Mouse (Mus musculus) adrenal gland (tissue): ENCODE measurements around the gene Glb1.
"Not testable (repeated sequence)": the region's sequence is repeated elsewhere in the genome, so short reads cannot be mapped to it uniquely, and the experiment has no call there.

Source experiments
- intact Hi-C: fragments of 180-260 bp; cut with DNase I; formaldehyde crosslinking; loops from one replicate; pipeline ENCODE4 v1.15.1; 2025
- long read RNA-seq, 2 experiments: library from polyadenylated mRNA; unstranded; transcript quantifications; one replicate each; pipeline ENCODE4 v2.0.0; 2020; ENCODE audit warnings: borderline replicate concordance in 1 of 2; ENCODE audit not compliant: insufficient replicate concordance in 1 of 2

The Glb1 gene
- long read RNA-seq, experiment 1, transcript Glb1-201 (16 exons, 2,396 nt), result major isoform, 26 of 32 reads
- long read RNA-seq, experiment 1, partial matches to known transcripts, result 3 of 32 reads
- long read RNA-seq, experiment 1, other reads (novel, unspliced or antisense), result 3 of 32 reads
- long read RNA-seq, experiment 2, transcript Glb1-201 (16 exons, 2,396 nt), result major isoform, 40 of 48 reads
- long read RNA-seq, experiment 2, partial matches to known transcripts, result 4 of 48 reads
- long read RNA-seq, experiment 2, other reads (novel, unspliced or antisense), result 4 of 48 reads

GRCm38 (mm10) chr9:114400949-114401684, at the start of gene Glb1, which contains the start of gene Tmppe:
Gene Glb1, plus strand, starts transcription at chr9:114401076.
Gene Tmppe, plus strand, starts transcription at chr9:114401105.
- intact Hi-C loops, result no loop called here

- intact Hi-C loops, result no loop called here
Observed at GRCm38 (mm10) chr9:114367783-114368470, 32.9 kb upstream of the Glb1 start.

DNA sequence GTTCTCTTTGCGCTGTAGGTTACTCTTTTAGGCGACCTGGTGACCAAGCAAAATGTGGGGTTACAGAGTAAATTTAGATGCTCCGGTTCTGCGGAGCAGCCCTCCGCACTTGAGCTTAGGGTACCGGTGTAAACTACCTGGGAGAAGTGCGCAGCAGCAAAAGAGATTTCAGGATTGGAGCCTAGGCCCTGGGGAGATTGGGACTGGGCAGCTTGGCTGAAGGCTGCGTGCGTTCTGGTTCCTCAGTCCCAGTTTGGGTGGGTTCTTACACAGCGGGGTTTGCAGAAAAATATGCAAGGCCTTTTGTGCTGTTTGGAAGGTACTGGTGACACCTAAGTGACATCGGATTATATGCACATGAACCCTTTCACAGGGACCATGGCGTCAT, 32.4 kb upstream of the Glb1 start:
- intact Hi-C loops, result no loop called here

DNA sequence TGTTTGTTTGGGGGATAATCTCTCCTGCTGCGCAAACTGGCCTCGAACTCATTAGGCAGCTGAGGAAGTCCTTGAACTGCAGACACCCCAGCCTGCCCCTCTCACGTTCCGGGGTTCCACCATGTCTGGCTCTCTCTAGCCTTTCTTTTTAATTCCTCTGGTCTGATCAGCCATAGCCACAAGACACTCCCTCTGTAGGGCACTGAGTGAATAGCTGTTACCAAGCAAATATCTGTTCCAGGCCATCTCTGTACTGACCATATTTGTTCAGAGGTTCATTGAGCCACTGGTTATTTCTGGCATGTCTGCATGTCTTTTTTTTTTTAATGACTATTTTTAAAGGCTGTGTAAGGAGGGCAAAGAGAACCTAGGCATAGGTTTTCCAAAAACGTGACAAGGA, 31.5 kb upstream of the Glb1 start:
- intact Hi-C loops, result not testable (repeated sequence)

- intact Hi-C loops, result not testable (repeated sequence)
Observed at GRCm38 (mm10) chr9:114371717-114372116, 29.2 kb upstream of the Glb1 start.

GRCm38 (mm10) chr9:114375276-114375962, 25.5 kb upstream of the Glb1 start:
- intact Hi-C loops, result no loop called here

- intact Hi-C loops, result no loop called here
Observed at GRCm38 (mm10) chr9:114377168-114377567, 23.7 kb upstream of the Glb1 start.

DNA sequence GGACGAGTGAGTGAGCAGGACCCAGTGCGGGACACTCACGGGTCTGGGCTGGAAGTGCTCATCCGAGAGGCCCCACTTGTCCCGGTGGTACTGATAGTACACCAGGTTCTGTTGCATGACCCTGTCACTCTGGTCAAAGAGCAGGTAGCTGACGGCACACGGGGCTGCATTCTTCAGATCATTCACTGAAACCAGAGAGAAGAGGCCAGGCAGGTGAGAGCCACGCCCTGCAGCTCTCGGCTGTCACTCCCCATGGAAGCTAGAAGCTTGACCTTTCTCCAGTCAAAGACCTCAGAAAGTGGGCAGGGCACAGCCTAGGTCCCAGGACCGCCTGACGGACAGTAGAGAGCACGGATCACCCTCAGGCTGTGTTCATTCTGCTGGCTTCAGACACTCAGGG, 21.0 kb upstream of the Glb1 start:
- intact Hi-C loops, result loop anchor here (2.0 kb wide), 1 partner anchor 61 kb away; no protein-coding TSS in a partner anchor

DNA sequence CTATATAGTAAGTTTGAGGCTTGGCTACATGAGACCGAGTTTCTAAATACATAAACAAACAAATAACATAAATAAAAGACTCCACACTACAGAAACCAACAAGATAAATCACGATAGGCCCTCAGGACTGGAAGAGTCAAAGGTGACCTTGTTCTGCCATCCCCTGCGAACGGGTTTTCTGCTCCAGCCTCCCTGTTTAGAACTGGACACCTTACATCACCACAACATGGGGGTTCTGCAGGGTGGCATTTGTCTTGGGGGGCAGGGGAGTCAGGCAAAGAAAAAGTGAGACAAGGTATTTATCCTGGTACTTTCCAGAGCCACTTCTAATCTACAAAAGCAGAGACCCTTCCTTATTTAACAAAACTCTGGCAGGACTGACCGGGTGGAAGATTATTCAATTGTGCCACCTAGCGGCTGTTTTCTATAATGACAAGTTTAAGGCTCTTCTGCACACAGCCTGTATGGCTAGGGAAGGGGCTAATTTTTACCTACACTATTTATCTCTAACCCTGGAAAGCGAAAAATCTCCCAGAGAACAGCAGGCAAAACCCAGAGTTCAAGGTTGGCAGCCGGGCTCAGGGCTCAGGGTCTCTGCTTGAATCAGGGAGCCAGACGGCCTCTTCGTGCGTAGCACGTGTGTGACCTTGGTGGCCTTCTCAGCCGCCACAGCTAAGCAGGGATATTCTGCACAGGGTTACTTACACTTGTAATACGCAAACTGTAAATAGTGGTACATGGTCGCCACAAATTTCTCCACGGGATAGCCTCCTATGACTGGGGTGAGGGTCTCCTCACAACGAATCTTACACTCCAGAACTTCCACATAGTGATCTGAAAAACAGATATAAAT, 19.8 kb upstream of the Glb1 start:
- intact Hi-C loops, result loop anchor here (2.0 kb wide), 1 partner anchor 62 kb away; no protein-coding TSS in a partner anchor

DNA sequence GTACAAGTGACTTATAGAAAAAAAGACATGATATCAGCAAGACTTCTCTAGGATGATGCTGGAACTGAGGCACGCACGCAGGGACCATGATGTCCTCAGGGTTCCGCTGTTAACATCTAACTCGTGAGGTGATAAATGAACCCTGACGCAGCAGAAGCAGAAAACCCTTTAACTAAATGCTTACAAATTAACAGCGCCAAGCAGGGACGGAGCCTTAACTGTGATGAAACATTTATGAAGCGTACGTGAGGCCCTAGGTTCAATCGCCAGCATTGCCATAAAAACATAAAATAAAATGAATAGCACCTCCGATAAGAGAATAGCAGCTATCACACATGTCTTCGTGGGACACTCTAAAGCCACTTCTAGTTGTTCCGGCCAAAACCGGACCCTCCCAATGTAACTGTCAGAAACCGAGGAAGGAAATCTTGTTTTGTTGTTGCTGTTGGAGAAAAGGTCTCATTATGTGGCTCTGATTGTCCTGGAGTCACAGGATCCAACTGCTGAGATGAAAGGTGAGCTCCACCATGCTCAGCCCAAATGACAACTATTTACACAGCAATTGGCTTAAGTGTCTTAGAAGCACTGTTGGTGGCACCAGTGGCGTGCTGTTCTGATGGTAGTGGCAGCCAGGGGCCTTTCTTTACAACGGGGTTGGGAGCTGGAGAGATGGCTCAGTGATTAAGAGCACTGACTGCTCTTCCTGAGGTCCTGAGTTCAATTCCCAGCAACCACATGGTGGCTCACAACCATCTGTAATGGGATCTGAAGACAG, 17.8 kb upstream of the Glb1 start:
- intact Hi-C loops, result no loop called here

DNA sequence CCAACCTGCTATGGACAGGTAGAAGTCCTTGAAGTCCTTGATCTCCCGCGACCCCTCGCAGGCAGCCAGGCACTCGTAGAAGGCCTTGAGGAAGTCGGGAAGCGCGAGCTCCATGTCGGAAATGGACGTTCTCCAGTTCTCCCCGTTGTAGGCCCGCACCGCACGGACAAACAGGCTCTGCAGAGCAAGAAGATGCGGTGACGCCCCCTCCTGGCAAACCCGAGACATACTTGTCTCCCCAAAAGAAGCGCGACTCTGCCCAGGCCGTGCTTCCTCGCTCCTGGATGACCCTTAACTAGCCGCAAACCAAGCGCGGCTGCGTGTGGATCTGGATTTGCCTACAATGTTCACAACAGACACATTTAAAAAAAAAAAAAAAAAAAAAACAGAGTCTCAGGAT, 16.2 kb upstream of the Glb1 start:
- intact Hi-C loops, result no loop called here

DNA sequence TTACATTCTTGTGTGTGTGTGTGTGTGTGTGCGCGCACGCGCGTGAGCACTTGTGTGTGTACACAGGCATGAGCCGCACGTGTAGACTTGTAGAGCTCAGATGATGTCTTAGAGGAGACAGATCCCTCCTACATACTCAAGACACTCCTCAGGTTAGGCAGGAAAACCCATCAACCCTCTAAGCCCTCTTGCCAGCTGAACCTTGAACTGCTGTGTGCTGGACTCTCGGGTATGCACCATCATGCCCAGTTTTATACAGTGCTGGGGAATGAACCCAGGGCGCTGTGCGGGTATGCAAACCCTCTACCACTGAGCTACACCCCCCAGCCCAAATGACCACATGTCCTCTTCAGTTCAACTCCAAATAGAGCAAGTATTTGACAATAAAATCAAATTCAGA, 15.7 kb upstream of the Glb1 start:
- intact Hi-C loops, result no loop called here

DNA sequence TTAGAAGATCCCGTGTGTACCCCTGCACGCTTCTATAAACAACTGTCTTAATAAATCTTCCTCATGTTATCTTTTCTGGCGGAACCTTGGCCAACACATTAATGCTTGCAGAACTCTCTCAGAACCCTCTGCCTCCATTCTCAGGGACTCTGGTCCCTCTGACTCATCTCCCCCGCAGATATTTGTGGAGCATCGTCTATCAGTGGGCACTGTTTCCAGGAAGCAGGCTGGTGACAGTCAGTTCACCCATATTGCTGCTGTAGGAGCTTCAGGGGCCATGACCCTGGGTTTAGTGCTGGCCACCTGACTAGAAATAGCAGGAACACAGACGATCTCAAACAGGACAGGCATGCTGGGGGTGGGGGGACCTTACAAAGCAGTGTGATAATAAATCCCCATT, 13.8 kb upstream of the Glb1 start:
- intact Hi-C loops, result no loop called here

GRCm38 (mm10) chr9:114388288-114388687, 12.6 kb upstream of the Glb1 start:
- intact Hi-C loops, result no loop called here

DNA sequence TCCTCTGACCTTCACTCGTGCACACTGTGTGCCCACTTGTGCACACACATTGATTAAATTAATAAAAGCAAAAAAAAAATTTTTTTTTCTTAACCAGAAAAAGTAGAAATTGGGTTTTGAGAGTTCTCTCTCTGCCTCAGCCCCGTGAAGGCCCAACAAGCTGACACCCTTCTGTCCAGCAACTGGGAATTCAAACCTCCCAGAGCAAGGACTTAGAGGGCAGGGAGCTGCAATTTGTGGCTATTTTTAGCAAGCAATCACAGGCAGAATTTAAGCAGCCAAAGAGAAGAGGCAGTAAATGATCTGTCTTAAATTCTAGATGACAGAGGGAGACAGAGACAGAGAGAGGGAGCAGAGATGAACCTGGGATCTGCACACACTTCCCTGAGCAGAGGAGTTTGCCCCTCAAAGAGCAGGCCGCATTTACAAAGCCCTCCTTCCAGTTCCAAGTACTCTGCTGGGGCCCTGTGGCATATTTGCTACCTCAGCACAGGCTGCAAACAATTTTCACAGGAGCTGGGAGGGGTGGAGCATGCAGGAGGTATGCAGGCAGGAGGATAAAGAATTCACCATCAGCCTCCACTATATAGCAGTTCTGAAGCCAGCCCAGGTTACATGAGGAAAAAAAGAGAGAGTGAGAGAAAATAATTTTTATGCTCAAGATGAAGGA, 12.0 kb upstream of the Glb1 start:
- intact Hi-C loops, result no loop called here

GRCm38 (mm10) chr9:114389371-114389904, 11.4 kb upstream of the Glb1 start:
- intact Hi-C loops, result no loop called here

GRCm38 (mm10) chr9:114389905-114390748, 10.7 kb upstream of the Glb1 start, which contains the start of gene Crtap:
Gene Crtap, minus strand, starts transcription at chr9:114390675.
- intact Hi-C loops, result no loop called here

DNA sequence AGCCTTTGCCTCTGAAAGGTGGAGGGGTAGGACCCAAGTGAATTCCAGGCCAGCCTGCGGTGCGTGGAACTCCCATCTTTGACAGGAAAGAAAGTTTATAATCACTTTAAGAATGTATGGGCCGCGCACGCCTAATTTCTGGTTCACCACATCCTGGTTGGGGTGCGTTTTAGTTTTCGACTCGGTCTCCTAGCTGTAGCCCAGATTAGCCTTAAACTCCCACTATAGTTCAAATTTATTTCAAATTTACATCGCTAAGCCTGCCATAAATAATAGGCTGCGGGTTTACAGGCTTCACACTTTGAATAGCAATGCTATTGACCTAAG, 10.2 kb upstream of the Glb1 start:
- intact Hi-C loops, result no loop called here
